9 mouse cellular contexts compared by ENCODE assay signal in genomic region chr16:45192613-45193012, GRCm38 (mm10). TPM values are rescaled to one million over a fixed set of nuclear protein-coding genes. Genes with fewer than 3 reads are reported as not detected.
DNase-seq lines count a peak whose midpoint lies in the region; ATAC-seq and TF ChIP-seq lines count a peak whose summit lies in the region.
"Had no signal": no experiment of that assay in that cellular context is flagged by ENCODE, and none has a peak within 500 bp of the region (broad histone marks: within the 10 kb centered on the region; RNA-seq: fewer than 3 reads in every experiment).

No protein-coding gene starts in this region.

- H3K27ac ChIP-seq in forebrain, embryonic 11.5 days (ENCODE audit: low read depth, low read length) = no peak overlapping the region
- H3K27ac ChIP-seq: limb, embryonic 15.5 days had no signal

- no peak overlapping the region for H3K4me2 ChIP-seq in forebrain, embryonic 11.5 days (ENCODE audit: low read depth, low read length, severe bottlenecking)
- H3K4me2 ChIP-seq: limb, embryonic 15.5 days had no signal

- no peaks in the 10 kb centered on the region for H3K27me3 ChIP-seq in G1E (ENCODE audit: insufficient read depth, low read length)
- H3K27me3 ChIP-seq in forebrain, embryonic 11.5 days (ENCODE audit: control insufficient read depth, insufficient read depth, low read length) = no peaks in the 10 kb centered on the region
- H3K27me3 ChIP-seq: limb, embryonic 15.5 days had no signal

- H3K4me3 ChIP-seq in G1E (ENCODE audit: low read depth, low read length) = no peak overlapping the region
- no peak overlapping the region for H3K4me3 ChIP-seq in forebrain, embryonic 11.5 days (ENCODE audit: low read depth, low read length)
- H3K4me3 ChIP-seq: limb, embryonic 15.5 days had no signal

- ATAC-seq in G1E (ENCODE audit: extremely low read depth, insufficient number of reproducible peaks, low FRiP score, poor library complexity, severe bottlenecking) = peak; percentile 66
- peak; percentile 75 for ATAC-seq in forebrain, embryonic 11.5 days (replicated peaks; ENCODE audit: low FRiP score)
- ATAC-seq in hematopoietic stem cell, adult 5-6 weeks (replicated peaks in 1 of 2; ENCODE audit: insufficient read depth in 1 of 2, low FRiP score in 2 of 2, low TSS enrichment in 1 of 2, low read depth in 1 of 2, poor library complexity in 2 of 2, severe bottlenecking in 2 of 2) = peak; percentile 67 to 84

- H3K9ac ChIP-seq in forebrain, embryonic 11.5 days (ENCODE audit: low read length) = no peak overlapping the region
- H3K9ac ChIP-seq: limb, embryonic 15.5 days had no signal

- H3K36me3 ChIP-seq in G1E (replicated peaks) = peaks cover 19% of the 10 kb centered on the region
- H3K36me3 ChIP-seq in forebrain, embryonic 11.5 days (ENCODE audit: control insufficient read depth, insufficient read depth, low read length) = no peaks in the 10 kb centered on the region

- peak; percentile 2 for DNase-seq in G1E (ENCODE audit: low spot score)
- peak; percentile 37 for DNase-seq in c-Kit-negative CD71-positive TER-119-positive erythroid progenitor cells, embryonic 14.5 days (ENCODE audit: low read depth, low spot score)
- DNase-seq in forebrain, embryonic 11.5 days (ENCODE audit: low spot score) = peak; percentile 82
- DNase-seq in layer of hippocampus, adult 9-11 months = peak; percentile 62
- DNase-seq in lung, postnatal 4 days = peak; percentile 43 to 79
- peak; percentile 84 to 87 for DNase-seq in right cerebral cortex, adult 2 months (ENCODE audit: low spot score in 2 of 2)
- DNase-seq in urinary bladder, postnatal 10 days (ENCODE audit: low spot score) = peak; percentile 16

- TF ChIP-seq CTCF in G1E (IDR thresholded peaks at IDR 0.05; ENCODE audit: low read depth, low read length) = peak; percentile 85

- WGBS in forebrain, embryonic 11.5 days = 8% methylated on average over 1 of the region's 1 CpGs

- H3K4me1 ChIP-seq in G1E (ENCODE audit: insufficient read depth, low read depth, low read length) = no peaks in the 10 kb centered on the region
- H3K4me1 ChIP-seq in forebrain, embryonic 11.5 days (replicated peaks; ENCODE audit: control insufficient read depth, insufficient read depth, low read length) = no peaks in the 10 kb centered on the region
- H3K4me1 ChIP-seq: limb, embryonic 15.5 days had no signal

- H3K9me3 ChIP-seq in G1E (replicated peaks) = no peaks in the 10 kb centered on the region
- no peaks in the 10 kb centered on the region for H3K9me3 ChIP-seq in forebrain, embryonic 11.5 days (ENCODE audit: control insufficient read depth, low read length)
- H3K9me3 ChIP-seq: limb, embryonic 15.5 days had no signal

RNA-seq across cellular contexts. Expression of gene Btla, which starts 31.5 kb away (rescaled TPM):
- total RNA-seq in G1E (2014; fragmentation: Nextera tagmentation) = not detected in 2 replicates
- 0.12 and 0.22 TPM in 2 replicates for total RNA-seq in G1E (2017)
- not detected in 2 replicates for polyA plus RNA-seq in G1E (2012)
- 0.24 and 0.27 TPM in 2 replicates for polyA plus RNA-seq in forebrain, embryonic 11.5 days (2014; fragmentation: Nextera tagmentation; extraction: Ambion mirVana)
- total RNA-seq in hematopoietic stem cell, adult 5-6 weeks (2017) = 17.7 and 32.0 TPM in 2 replicates

RNA-seq across cellular contexts. Expression of gene Atg3, which starts 34.0 kb away (rescaled TPM):
- total RNA-seq in G1E (2014; fragmentation: Nextera tagmentation) = 55.5 and 61.7 TPM in 2 replicates
- 43.3 and 49.7 TPM in 2 replicates for total RNA-seq in G1E (2017)
- 12.3 and 12.6 TPM in 2 replicates for polyA plus RNA-seq in G1E (2012)
- polyA plus RNA-seq in forebrain, embryonic 11.5 days (2014; fragmentation: Nextera tagmentation; extraction: Ambion mirVana) = 38.6 and 41.3 TPM in 2 replicates
- 39.5 and 45.4 TPM in 2 replicates for total RNA-seq in hematopoietic stem cell, adult 5-6 weeks (2017)

RNA-seq across cellular contexts. Expression of gene Slc35a5, which starts 34.1 kb away (rescaled TPM):
- total RNA-seq in G1E (2014; fragmentation: Nextera tagmentation) = 10.6 and 11.5 TPM in 2 replicates
- total RNA-seq in G1E (2017) = 14.1 and 21.9 TPM in 2 replicates
- polyA plus RNA-seq in G1E (2012) = 0.04 and 0.22 TPM in 2 replicates
- 14.9 and 20.6 TPM in 2 replicates for polyA plus RNA-seq in forebrain, embryonic 11.5 days (2014; fragmentation: Nextera tagmentation; extraction: Ambion mirVana)
- total RNA-seq in hematopoietic stem cell, adult 5-6 weeks (2017) = 8.9 and 18.4 TPM in 2 replicates

Comparison
In these comparisons a context has a peak if more than half of its experiments do, and no peak if none do; other contexts are left out.
1. DNase-seq: peak in every context shown above with its lines; median percentile 86 in right cerebral cortex, adult 2 months; 82 in forebrain, embryonic 11.5 days; 62 in layer of hippocampus, adult 9-11 months; 61 in lung, postnatal 4 days; 37 in c-Kit-negative CD71-positive TER-119-positive erythroid progenitor cells, embryonic 14.5 days; 16 in urinary bladder, postnatal 10 days; 2 in G1E.
2. RNA of gene Btla, which starts 31.5 kb away (total RNA-seq): 17.7 to 32.0 TPM in hematopoietic stem cell, adult 5-6 weeks; 0.12 to 0.22 TPM in G1E; every median in the first group is over 10 times any median in the second.
3. Peak in every context shown above with its lines, with median percentiles within 50 percentile points of each other: ATAC-seq.